Mouse (Mus musculus) lung, adult 2 months (tissue): ENCODE results near the gene Slc1a5. TPM values are rescaled to one million over a fixed set of nuclear protein-coding genes. Genes with fewer than 3 reads are reported as not detected.
A peak's percentile ranks its signal among the peaks of the same experiment; 100 is the strongest.

Experiments used
- DNase-seq: peaks from one replicate; pipeline ENCODE4 v3.0.0; 2022
- H3K4me1 ChIP-seq: fragments of 200-500 bp; 2 replicates; pipeline ENCODE4 v1.6.1; 2011; ENCODE audit warnings: low read length; ENCODE audit not compliant: control insufficient read depth, insufficient read depth
- H3K4me3 ChIP-seq: fragments of 200-500 bp; replicated peaks from 2 replicates; pipeline ENCODE3; 2011; ENCODE audit warnings: low read depth, mild to moderate bottlenecking, control low read depth, low read length; ENCODE audit errors: extremely low read depth
- CTCF ChIP-seq: fragments of 200-500 bp; IDR thresholded peaks from 2 replicates; pipeline ENCODE4 v1.5.1; 2011; ENCODE audit warnings: mild to moderate bottlenecking, low read length, control low read depth; ENCODE audit not compliant: insufficient read depth
- POLR2A ChIP-seq: fragments of 200-500 bp; IDR thresholded peaks from 2 replicates; pipeline ENCODE4 v1.6.1; 2011; ENCODE audit warnings: low read depth, mild to moderate bottlenecking, control low read depth, low read length, borderline replicate concordance; ENCODE audit errors: extremely low read depth
- WGBS: fragments of 180-500 bp; shearing (Covaris S2); methylation state at CpG from one replicate; pipeline ENCODE4 v1.1.7; 2018; 5-methylcytosine and 5-hydroxymethylcytosine counted together
- polyA plus RNA-seq: library from polyadenylated mRNA; depleted of rRNA; stranded (reverse); fragments of >200 nt; gene quantifications from 2 replicates; pipeline ENCODE4 v1.2.3, GENCODE M21; 2012; rRNA removed

Gene Slc1a5
- 190 and 201 TPM in 2 replicates for polyA plus RNA-seq

- peak; percentile 93 for DNase-seq
- peak; percentile 98 for TF ChIP-seq POLR2A
- no peak for TF ChIP-seq CTCF
- 3% methylated on average over 34 of the region's 34 CpGs for WGBS
Observed at GRCm38 (mm10) chr7:16780825-16781554, at the start of gene Slc1a5. Slc1a5 (plus strand) TSS chr7:16781340.

GRCm38 (mm10) chr7:16731893-16732422, 49.2 kb upstream of the Slc1a5 start:
- H3K4me1 ChIP-seq: peaks cover 8% of the 10 kb centered on the region
- no peak for DNase-seq
- WGBS: 35% methylated on average over 7 of the region's 7 CpGs
- TF ChIP-seq CTCF (no peak), POLR2A (no peak)
- H3K4me3 ChIP-seq: no peak overlapping the region

More at GRCm38 (mm10) chr7:16780825-16781554, at the start of gene Slc1a5:
- peak within 1 kb of the TSS; percentile 70 for H3K4me3 ChIP-seq
- H3K4me1 ChIP-seq: peaks cover 2% of the 10 kb centered on the region

- 46% methylated on average over 10 of the region's 10 CpGs for WGBS
- DNase-seq: no peak
- Histone ChIP-seq H3K4me3 (no peak overlapping the region), H3K4me1 (peaks cover 7% of the 10 kb centered on the region; the same call in 1 of the 2 replicates)
- TF ChIP-seq POLR2A (no peak), CTCF (no peak)
Observed at GRCm38 (mm10) chr7:16737606-16738072, 43.5 kb upstream of the Slc1a5 start.

- under 1% methylated on average over 34 of the region's 34 CpGs for WGBS
- TF ChIP-seq POLR2A: peak; percentile 75; the same call in 1 of the 2 replicates
- no peak for TF ChIP-seq CTCF
- H3K4me1 ChIP-seq: peaks cover 7% of the 10 kb centered on the region; the same call in 1 of the 2 replicates
- peak within 1 kb of the TSS; percentile 95 for H3K4me3 ChIP-seq
- DNase-seq: peak; percentile 92
Observed at GRCm38 (mm10) chr7:16738073-16738696, 43.0 kb upstream of the Slc1a5 start, which contains the start of gene Ap2s1. Ap2s1 (plus strand) TSS chr7:16738410.

GRCm38 (mm10) chr7:16739056-16739604, 42.0 kb upstream of the Slc1a5 start:
- TF ChIP-seq CTCF: no peak
- TF ChIP-seq POLR2A: no peak
- H3K4me1 ChIP-seq: peaks cover 7% of the 10 kb centered on the region; the same call in 1 of the 2 replicates
- peak overlapping the region; percentile 95 for H3K4me3 ChIP-seq
- DNase-seq: no peak
- WGBS: 45% methylated on average over 10 of the region's 10 CpGs

- no peak for DNase-seq
- Histone ChIP-seq H3K4me1 (peaks cover 2% of the 10 kb centered on the region; the same call in 1 of the 2 replicates), H3K4me3 (no peak overlapping the region)
- 80% methylated on average over 4 of the region's 4 CpGs for WGBS
- TF ChIP-seq CTCF (no peak), POLR2A (no peak)
Observed at GRCm38 (mm10) chr7:16745373-16745772, 35.8 kb upstream of the Slc1a5 start.

- TF ChIP-seq POLR2A (no peak), CTCF (peak; percentile 35; the same call in 1 of the 2 replicates)
- Histone ChIP-seq H3K4me1 (peaks cover 2% of the 10 kb centered on the region; the same call in 1 of the 2 replicates), H3K4me3 (no peak overlapping the region)
- peak; percentile 29 for DNase-seq
- 61% methylated on average over 3 of the region's 3 CpGs for WGBS
Observed at GRCm38 (mm10) chr7:16746093-16746492, 35.0 kb upstream of the Slc1a5 start.

- DNase-seq: no peak
- 88% methylated on average over 6 of the region's 6 CpGs for WGBS
- Histone ChIP-seq H3K4me3 (no peak overlapping the region), H3K4me1 (peaks cover 4% of the 10 kb centered on the region; the same call in 1 of the 2 replicates)
- no peak for TF ChIP-seq CTCF
- no peak for TF ChIP-seq POLR2A
Observed at GRCm38 (mm10) chr7:16747656-16748055, 33.5 kb upstream of the Slc1a5 start.

GRCm38 (mm10) chr7:16752016-16752415, 29.1 kb upstream of the Slc1a5 start:
- no peak for TF ChIP-seq POLR2A
- TF ChIP-seq CTCF: no peak
- Histone ChIP-seq H3K4me3 (no peak overlapping the region), H3K4me1 (peaks cover 5% of the 10 kb centered on the region; the same call in 1 of the 2 replicates)
- WGBS: 63% methylated on average over 12 of the region's 12 CpGs
- no peak for DNase-seq
